Mouse (Mus musculus) midbrain, embryonic 14.5 days (tissue): ENCODE data around the gene Gramd1c. TPM values are rescaled to one million over a fixed set of nuclear protein-coding genes. Genes with fewer than 3 reads are reported as not detected.

Source experiments
- ATAC-seq: fragments of 200-750 bp; cut with Nextera tagmentation; 2 replicates; pipeline ENCODE4 v1.8.0; 2017; ENCODE audit warnings: moderate number of reproducible peaks, moderate library complexity; ENCODE audit not compliant: low FRiP score, low TSS enrichment
- DNase-seq: peaks from one replicate; pipeline ENCODE4 v3.0.0-alpha.2; 2015
- H3K27ac ChIP-seq: fragments of 300-500 bp; sonication (generic); replicated peaks from 2 replicates; pipeline ENCODE4 v1.5.1; 2014; ENCODE audit warnings: mild to moderate bottlenecking, low read depth, low read length, moderate library complexity
- H3K27me3 ChIP-seq: fragments of 300-500 bp; sonication (generic); 2 replicates; pipeline ENCODE4 v1.6.1; 2014; ENCODE audit warnings: low read length, control low read depth, mixed read lengths; ENCODE audit not compliant: control insufficient read depth, insufficient read depth
- H3K36me3 ChIP-seq: fragments of 300-500 bp; sonication (generic); 2 replicates; pipeline ENCODE4 v1.6.1; 2014; ENCODE audit warnings: low read length, control low read depth; ENCODE audit not compliant: control insufficient read depth, insufficient read depth
- H3K4me1 ChIP-seq: fragments of 300-500 bp; sonication (generic); 2 replicates; pipeline ENCODE4 v1.6.1; 2014; ENCODE audit warnings: mild to moderate bottlenecking, antibody characterized with exemption, low read length, control low read depth; ENCODE audit not compliant: control insufficient read depth, insufficient read depth
- H3K4me2 ChIP-seq: fragments of 300-500 bp; sonication (generic); 2 replicates; pipeline ENCODE4 v1.6.1; 2014; ENCODE audit warnings: mild to moderate bottlenecking, low read length, moderate library complexity
- H3K4me3 ChIP-seq: fragments of 300-500 bp; sonication (generic); replicated peaks from 2 replicates; pipeline ENCODE4 v1.5.1; 2014; ENCODE audit warnings: low read depth, low read length
- H3K9ac ChIP-seq: fragments of 300-500 bp; sonication (generic); replicated peaks from 2 replicates; pipeline ENCODE4 v1.6.1; 2014; ENCODE audit warnings: mild to moderate bottlenecking, low read length, moderate library complexity
- H3K9me3 ChIP-seq: fragments of 300-500 bp; sonication (generic); 2 replicates; pipeline ENCODE4 v1.6.1; 2016; ENCODE audit warnings: low read length, control low read depth, mixed read lengths; ENCODE audit not compliant: control insufficient read depth
- WGBS: fragments of 180-500 bp; shearing (Covaris S2); extraction: QIAGEN DNeasy Blood & Tissue Kit; methylation state at CpG from one replicate; pipeline ENCODE4 v1.1.7; 2014; 5-methylcytosine and 5-hydroxymethylcytosine counted together
- polyA plus RNA-seq: library from polyadenylated mRNA; unstranded; fragments of >200 nt; fragmentation: Nextera tagmentation; extraction: Ambion mirVana; gene quantifications from 2 replicates; pipeline ENCODE4 v1.2.1, GENCODE M21; 2014

Gene Gramd1c
- polyA plus RNA-seq: 1.8 and 1.9 TPM in 2 replicates

DNA sequence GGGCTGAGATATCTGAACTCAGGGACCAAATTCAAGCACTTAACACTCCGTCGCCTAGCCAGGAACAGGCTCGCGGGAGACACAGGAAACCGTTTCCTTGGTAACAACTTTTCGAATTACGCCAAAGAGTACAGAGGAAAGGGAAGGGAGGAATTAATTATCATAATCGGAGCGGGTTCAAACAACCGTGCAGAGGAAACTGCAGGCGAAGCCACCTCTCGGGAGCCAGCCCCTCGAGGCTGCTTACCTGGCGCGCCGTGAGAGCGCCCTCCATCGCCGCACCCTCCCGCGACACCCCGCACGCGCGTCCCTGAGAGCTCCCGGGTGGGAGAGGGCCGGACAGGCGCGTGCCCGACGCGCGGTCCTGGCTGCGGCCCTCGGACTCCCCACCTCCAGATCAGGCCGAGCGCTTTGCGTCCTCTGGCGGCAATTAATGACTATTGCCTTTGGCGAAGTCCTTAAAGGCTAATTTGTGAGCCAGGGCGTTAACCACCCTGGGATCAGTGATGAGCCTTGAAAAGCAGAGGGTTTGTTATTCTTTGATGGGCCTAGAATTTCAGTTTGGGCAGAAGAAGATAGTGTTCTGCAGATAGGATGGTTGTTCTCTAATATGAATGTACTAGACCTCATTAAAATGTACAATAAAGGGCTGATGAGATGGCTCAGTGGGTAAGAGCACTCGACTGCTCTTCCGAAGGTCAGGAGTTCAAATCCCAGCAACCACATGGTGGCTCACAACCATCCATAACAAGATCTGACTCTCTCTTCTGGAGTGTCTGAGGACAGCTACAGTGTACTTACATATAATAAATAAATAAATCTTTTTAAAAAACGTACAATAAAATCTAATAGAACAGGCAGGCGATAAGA is at the start of gene Gramd1c:
Gene Gramd1c, minus strand, starts transcription at position 321 of the 870 bp plus-strand sequence.
- Histone ChIP-seq H3K27ac (peak within 1 kb of the TSS; percentile 83), H3K27me3 (no peaks in the 10 kb centered on the region), H3K4me1 (no peaks in the 10 kb centered on the region), H3K9me3 (no peaks in the 10 kb centered on the region), H3K9ac (peak within 1 kb of the TSS; percentile 59), H3K4me2 (peak within 1 kb of the TSS; percentile 63), H3K4me3 (peak within 1 kb of the TSS; percentile 51), H3K36me3 (no peaks in the 10 kb centered on the region)
- ATAC-seq (peak; percentile 87), DNase-seq (peak; percentile 89)
- WGBS: 6% methylated on average over 45 of the region's 45 CpGs

GRCm38 (mm10) chr16:44109002-44109401 is 45.9 kb upstream of the Gramd1c start:
- H3K27me3 ChIP-seq: no peaks in the 10 kb centered on the region
- no peak overlapping the region for H3K4me3 ChIP-seq
- 92% methylated on average over 4 of the region's 4 CpGs for WGBS
- no peak overlapping the region for H3K27ac ChIP-seq
- H3K9ac ChIP-seq: no peak overlapping the region
- peaks cover 68% of the 10 kb centered on the region for H3K36me3 ChIP-seq
- no peak overlapping the region for H3K4me2 ChIP-seq
- no peaks in the 10 kb centered on the region for H3K9me3 ChIP-seq
- no peaks in the 10 kb centered on the region for H3K4me1 ChIP-seq
- no peak for DNase-seq
- ATAC-seq: no peak

DNA sequence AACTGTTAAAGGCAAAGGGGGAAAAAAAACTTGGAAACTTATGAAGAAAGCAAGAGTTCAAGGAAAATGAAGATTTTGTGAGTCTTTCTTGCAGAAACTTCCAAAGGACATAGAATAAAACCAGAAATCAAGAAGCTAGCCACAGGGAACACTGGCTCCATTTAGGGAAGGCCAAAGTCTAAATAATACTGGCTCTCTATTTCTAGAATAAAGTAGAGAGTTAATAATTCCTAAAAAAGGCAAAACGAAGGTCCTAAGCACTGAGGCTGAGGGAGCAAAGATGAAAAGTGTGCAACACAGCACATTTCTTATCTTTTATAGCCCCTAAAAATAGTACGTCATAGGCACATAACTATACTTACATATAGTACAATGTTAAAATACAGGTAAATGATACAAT is 42.1 kb upstream of the Gramd1c start:
- no peak overlapping the region for H3K9ac ChIP-seq
- no peak overlapping the region for H3K4me2 ChIP-seq
- H3K9me3 ChIP-seq: no peaks in the 10 kb centered on the region; the same call in 1 of the 2 replicates
- H3K27me3 ChIP-seq: no peaks in the 10 kb centered on the region
- H3K4me1 ChIP-seq: no peaks in the 10 kb centered on the region
- no peak overlapping the region for H3K27ac ChIP-seq
- whole genome bisulfite sequencing: 96% methylated on average over 2 of the region's 2 CpGs
- DNase-seq (no peak), ATAC-seq (no peak)
- H3K4me3 ChIP-seq: no peak overlapping the region
- peaks cover 73% of the 10 kb centered on the region for H3K36me3 ChIP-seq

- Histone ChIP-seq H3K36me3 (peaks cover 69% of the 10 kb centered on the region), H3K4me3 (no peak overlapping the region), H3K27ac (no peak overlapping the region), H3K4me2 (no peak overlapping the region), H3K9me3 (no peaks in the 10 kb centered on the region; the same call in 1 of the 2 replicates), H3K9ac (no peak overlapping the region), H3K27me3 (no peaks in the 10 kb centered on the region), H3K4me1 (no peaks in the 10 kb centered on the region)
- DNase-seq: no peak
- WGBS: 90% methylated on average over 18 of the region's 18 CpGs
- no peak for ATAC-seq
Observed at GRCm38 (mm10) chr16:44103806-44104766, 40.9 kb upstream of the Gramd1c start.

- Histone ChIP-seq H3K36me3 (peaks cover 69% of the 10 kb centered on the region), H3K9ac (no peak overlapping the region), H3K4me2 (no peak overlapping the region), H3K4me1 (no peaks in the 10 kb centered on the region), H3K9me3 (no peaks in the 10 kb centered on the region; the same call in 1 of the 2 replicates), H3K27ac (no peak overlapping the region), H3K27me3 (no peaks in the 10 kb centered on the region), H3K4me3 (no peak overlapping the region)
- ATAC-seq (no peak), DNase-seq (no peak)
- 91% methylated on average over 2 of the region's 2 CpGs for WGBS
Observed at GRCm38 (mm10) chr16:44102925-44103324, 39.8 kb upstream of the Gramd1c start.

GRCm38 (mm10) chr16:44101181-44101710 is 38.1 kb upstream of the Gramd1c start:
- H3K27ac ChIP-seq: no peak overlapping the region
- H3K36me3 ChIP-seq: peaks cover 66% of the 10 kb centered on the region
- H3K4me2 ChIP-seq: no peak overlapping the region
- no peak overlapping the region for H3K4me3 ChIP-seq
- WGBS: 96% methylated on average over 12 of the region's 12 CpGs
- no peaks in the 10 kb centered on the region for H3K27me3 ChIP-seq
- no peak overlapping the region for H3K9ac ChIP-seq
- DNase-seq (no peak), ATAC-seq (no peak)
- H3K9me3 ChIP-seq: no peaks in the 10 kb centered on the region; the same call in 1 of the 2 replicates
- H3K4me1 ChIP-seq: no peaks in the 10 kb centered on the region

- no peak overlapping the region for H3K4me3 ChIP-seq
- peaks cover 82% of the 10 kb centered on the region for H3K36me3 ChIP-seq
- DNase-seq (no peak), ATAC-seq (no peak)
- no peaks in the 10 kb centered on the region for H3K4me1 ChIP-seq
- no peak overlapping the region for H3K9ac ChIP-seq
- H3K27me3 ChIP-seq: no peaks in the 10 kb centered on the region
- no peaks in the 10 kb centered on the region; the same call in 1 of the 2 replicates for H3K9me3 ChIP-seq
- no peak overlapping the region for H3K27ac ChIP-seq
- WGBS: 94% methylated on average over 7 of the region's 7 CpGs
- H3K4me2 ChIP-seq: no peak overlapping the region
Observed at GRCm38 (mm10) chr16:44099377-44099776, 36.2 kb upstream of the Gramd1c start.

DNA sequence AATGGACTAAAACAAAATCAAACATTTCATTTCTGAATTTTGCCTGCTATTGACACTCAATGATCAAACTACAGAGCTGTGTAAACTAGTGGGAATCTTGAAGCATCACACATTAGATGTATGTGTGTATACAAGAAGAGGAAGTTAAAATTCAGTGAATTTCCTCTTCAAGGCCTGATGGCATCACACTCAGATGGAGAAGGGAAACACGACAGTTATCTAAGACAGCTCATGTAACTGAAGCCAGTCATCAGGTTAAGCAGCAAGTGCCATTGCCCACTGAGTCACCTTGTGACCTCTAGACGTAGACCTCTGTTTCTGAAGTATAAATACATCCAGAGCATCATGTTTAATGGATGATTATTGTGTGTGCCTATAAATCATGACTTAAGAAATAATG is 24.5 kb upstream of the Gramd1c start:
- Histone ChIP-seq H3K27me3 (no peaks in the 10 kb centered on the region), H3K4me2 (no peak overlapping the region), H3K27ac (no peak overlapping the region), H3K36me3 (peaks cover 77% of the 10 kb centered on the region), H3K4me3 (no peak overlapping the region), H3K9me3 (no peaks in the 10 kb centered on the region), H3K4me1 (no peaks in the 10 kb centered on the region), H3K9ac (no peak overlapping the region)
- no peak for DNase-seq
- 76% methylated on average over 2 of the region's 2 CpGs for WGBS
- no peak for ATAC-seq
